Mouse (Mus musculus) activated CD4-positive, CD25-positive, alpha-beta regulatory T cell (primary cell): Measurements from ENCODE around the gene Coq4. TPM values are rescaled to one million over a fixed set of nuclear protein-coding genes. Genes with fewer than 3 reads are reported as not detected.

Experiments
- polyA plus RNA-seq, 2 experiments: library from polyadenylated mRNA; unstranded; fragments of 100-300 nt; shearing (Covaris generic); gene quantifications; one replicate each; pipeline ENCODE4 v1.2.1; 2017

The Coq4 gene
- polyA plus RNA-seq, result 1 to 10 TPM; 5.1 to 6.0 TPM

GRCm38 (mm10) chr2:29787104-29787917 lies at the start of gene Coq4:
Gene Coq4 (plus strand): TSS chr2:29787493.

DNA sequence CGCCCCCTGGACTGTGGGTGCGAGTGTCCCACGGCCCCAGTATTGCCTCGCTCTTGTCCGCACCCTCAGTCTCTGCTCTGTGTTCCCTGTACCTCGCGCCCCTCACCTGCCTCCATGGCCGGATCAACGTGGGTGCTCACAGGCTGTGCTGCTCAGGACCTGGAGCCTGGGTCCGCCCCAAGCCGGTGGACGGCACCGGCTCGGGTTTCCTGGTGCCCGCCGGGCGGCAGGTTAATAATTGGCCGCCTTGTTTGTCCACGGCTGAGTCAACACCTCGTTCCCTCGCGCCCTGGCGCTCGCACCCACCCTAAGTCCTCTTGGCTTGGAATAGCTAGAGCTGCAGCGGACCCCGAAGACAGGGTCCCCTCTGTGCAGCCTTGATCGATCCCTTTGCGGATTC lies 35.8 kb upstream of the Coq4 start, which contains the start of gene Gm13420:
Gene Gm13420, minus strand, starts transcription at position 189 of the 400 bp plus-strand sequence.

GRCm38 (mm10) chr2:29787937-29788681 lies 816 bp downstream of the Coq4 start, which contains the start of gene Trub2:
Gene Trub2 (minus strand): TSS chr2:29788502.

GRCm38 (mm10) chr2:29802075-29802826 lies 15.0 kb downstream of the Coq4 start, which contains the start of gene Slc27a4:
Gene Slc27a4 (plus strand): TSS chr2:29802634.

GRCm38 (mm10) chr2:29820025-29820817 lies 32.9 kb downstream of the Coq4 start, which contains the start of gene Urm1:
Gene Urm1 (plus strand): TSS chr2:29820075.

Other genes with a start within 250 kb of the Coq4 start
- gene Rapgef1, start 167.8 kb upstream of the Coq4 start, polyA plus RNA-seq, result 10 to 100 TPM; 33.3 to 37.4 TPM
- gene Gm13420, start 35.8 kb upstream of the Coq4 start, polyA plus RNA-seq, result not detected
- 1 to 10 TPM in 1 of 2 experiments, under 1 TPM in 1; 0.32 to 1.1 TPM for gene Gm13547, start 28.2 kb upstream of the Coq4 start, polyA plus RNA-seq
- 10 to 100 TPM; 25.8 to 27.1 TPM for gene Trub2, start 1.0 kb downstream of the Coq4 start, polyA plus RNA-seq
- 1 to 10 TPM; 4.7 to 5.4 TPM for gene Slc27a4, start 15.1 kb downstream of the Coq4 start, polyA plus RNA-seq
- gene Urm1, start 32.6 kb downstream of the Coq4 start, polyA plus RNA-seq, result 10 to 100 TPM; 22.5 to 23.7 TPM
- 1 to 10 TPM; 1.2 to 2.8 TPM for gene Cercam, start 81.7 kb downstream of the Coq4 start, polyA plus RNA-seq
- 10 to 100 TPM; 65.1 to 70.0 TPM for gene Odf2, start 101.7 kb downstream of the Coq4 start, polyA plus RNA-seq
- 10 to 100 TPM; 53.6 to 55.7 TPM for gene Gle1, start 147.9 kb downstream of the Coq4 start, polyA plus RNA-seq
- gene Sptan1, start 178.1 kb downstream of the Coq4 start, polyA plus RNA-seq, result 10 to 100 TPM; 65.7 to 97.2 TPM